Mouse (Mus musculus) cerebellum, postnatal 36 days (tissue): Measurements from ENCODE around the gene Stab1.

ENCODE experiments used
- DNase-seq, 2 experiments: peaks; one replicate each; pipeline ENCODE4 v3.0.0; 2021 to 2022; ENCODE audit warnings: mixed read lengths in 2 of 2

Stab1 gene

DNA sequence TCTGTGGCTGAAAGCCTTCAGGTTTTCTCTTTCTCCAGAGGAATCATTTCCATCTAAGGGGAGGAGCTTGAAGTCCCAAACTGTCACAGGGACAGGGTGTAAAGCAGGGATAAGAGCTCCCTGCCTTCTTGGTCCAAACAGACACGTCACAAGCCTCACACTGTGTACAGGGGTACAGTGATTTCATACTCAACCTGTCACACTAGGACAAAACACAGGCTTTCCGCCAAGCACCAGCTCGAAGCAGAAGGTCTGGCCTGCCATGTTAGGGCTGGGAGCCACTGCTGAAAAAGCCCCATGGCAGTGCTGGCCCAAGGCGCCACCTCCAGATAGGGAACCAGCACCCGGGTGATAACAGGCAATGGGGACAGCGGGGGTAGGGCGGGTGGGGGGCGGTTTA lies 4.4 kb downstream of the Stab1 start:
- peak; percentile 71 to 75 for DNase-seq

DNA sequence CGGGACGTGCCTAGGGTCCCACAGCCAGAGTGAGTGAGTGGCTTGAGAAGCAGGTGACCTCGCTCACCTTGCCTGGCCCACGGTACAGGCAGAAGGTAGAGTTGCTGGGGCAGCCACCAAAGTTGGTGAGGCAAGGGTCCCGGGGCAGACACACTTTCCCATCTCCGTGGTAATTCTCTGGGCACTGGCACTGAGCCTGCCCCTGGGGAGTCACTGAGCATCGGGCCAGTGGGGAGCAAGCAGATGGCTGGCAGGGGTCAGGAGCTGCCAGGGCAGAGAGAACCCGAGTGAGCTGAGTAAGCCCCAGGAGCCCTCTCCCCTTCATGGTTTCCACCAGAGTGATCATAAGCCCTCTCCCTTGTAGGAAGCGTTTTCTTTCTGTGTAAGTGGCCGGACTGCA lies 6.8 kb downstream of the Stab1 start:
- no peak for DNase-seq

DNA sequence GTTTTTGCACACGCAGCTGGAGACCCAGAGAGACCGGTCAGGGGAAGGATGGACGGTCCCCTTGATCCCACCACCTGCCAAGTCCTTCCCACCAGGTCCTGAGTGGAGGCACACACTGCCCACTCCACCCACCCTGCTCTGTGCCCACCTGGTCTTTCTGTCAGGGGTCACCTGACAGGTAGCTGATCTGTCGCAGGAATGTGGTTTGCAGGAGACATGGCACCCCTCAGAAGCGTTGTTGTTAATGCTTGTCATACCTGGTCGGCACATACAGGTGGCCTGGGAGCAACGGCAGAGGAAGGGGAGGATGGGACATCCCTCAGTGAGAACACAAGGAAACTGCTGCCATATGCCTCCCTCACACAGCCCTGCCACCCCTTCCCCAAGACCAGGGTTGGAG lies 7.2 kb downstream of the Stab1 start:
- DNase-seq, result no peak

DNA sequence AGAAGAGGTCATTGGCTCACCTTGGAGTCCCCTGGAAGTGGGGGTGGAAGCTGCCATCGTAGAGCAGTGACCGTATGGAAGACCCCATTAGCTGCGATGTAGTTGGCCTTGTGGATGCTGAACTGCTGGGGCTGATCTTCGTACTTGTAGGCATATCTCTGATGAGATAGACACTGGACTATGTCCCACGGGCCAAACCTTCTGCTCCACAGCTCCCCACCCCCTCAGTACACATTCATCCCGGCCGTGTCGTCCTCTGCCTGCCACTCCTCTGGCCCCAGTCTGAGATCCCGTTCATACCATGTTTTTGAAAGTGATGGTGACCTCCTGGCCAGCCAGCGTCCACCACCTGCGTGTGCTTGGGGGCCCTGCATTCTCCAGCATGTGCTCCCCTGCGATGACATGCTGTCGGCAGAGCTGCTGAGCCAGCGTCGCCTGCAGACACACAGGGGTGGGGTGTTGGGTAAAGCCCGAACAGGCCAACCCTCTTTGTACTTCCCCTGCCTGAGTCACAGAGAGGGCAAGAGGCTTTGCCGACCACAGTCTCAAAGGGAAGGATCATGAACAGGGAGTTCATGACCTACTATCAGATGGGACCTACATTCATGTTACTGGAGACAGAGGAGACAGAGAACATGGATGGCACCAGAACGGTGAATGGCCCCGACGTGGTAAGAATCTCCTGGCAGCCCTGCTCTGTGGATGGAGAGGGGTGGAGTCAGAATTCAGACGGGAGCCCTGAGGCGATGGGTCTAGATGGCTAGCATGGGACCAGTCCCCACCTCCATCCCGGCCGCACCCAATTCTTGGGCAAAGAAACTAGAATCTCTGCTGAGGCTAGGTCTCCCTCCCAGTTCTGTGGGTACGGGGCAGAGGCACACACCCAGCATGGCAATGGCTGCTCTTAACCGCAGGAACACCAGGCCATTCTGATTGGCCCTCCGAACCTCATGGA lies 8.0 kb downstream of the Stab1 start:
- DNase-seq, result no peak

DNA sequence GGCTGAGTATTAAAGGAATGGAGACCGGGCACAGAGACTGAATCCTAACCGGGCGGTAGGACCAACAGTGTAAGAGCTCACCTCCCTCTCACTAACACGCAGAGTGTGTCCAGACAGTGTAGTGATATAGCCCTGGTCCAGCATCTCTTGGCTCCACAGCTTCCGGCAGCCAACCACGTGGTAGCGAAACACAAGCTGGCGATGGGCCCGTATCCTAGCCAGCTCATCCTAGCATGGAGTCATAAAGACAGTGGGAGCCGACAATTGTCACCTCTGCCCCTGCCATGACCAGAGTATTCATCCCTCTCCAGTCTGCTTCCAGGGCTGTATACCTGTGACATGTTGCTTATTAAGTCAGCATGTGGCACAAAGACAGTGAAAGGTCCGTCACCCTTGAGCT lies 22.7 kb downstream of the Stab1 start:
- no peak for DNase-seq

DNA sequence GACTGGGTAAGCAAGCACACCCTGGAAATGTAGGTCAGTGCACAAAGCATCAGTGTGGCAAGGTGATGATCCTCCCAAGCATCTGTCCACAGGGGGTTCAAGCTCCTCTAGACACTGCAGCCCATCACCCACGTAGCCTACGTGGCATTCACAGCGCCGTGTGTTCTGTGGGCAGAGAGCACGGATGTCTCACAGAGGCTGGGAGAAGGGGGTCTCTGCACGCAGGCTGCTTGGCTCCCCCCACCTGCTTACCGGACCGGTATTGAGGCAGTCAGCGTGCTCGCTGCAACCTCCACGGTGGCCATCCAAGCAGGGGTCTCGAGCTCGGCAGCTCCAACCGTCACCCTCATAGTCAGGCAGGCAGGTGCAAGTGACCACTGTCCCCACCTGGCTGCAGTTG lies 27.4 kb downstream of the Stab1 start:
- DNase-seq, result peak in 1 of 2 experiments; percentile 2

DNA sequence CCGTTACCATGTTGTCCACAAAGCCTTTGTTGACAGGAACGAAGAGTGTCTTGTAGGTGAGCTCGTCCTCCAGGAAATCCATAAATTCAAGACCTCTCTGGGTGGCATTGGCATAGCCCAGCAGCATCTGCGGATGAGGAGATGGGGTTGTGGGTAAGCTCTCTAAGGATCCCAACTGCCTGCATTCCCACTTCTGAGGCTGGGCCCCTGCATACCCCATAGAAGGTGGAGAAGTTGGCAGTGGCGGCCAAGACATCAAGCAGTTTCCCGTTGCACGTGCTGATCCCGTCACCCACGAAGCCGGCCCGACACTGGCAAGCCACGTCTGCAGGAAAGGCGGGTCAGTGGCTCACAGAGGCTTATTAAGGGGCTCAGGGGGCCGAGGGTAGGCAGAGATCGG lies 28.3 kb downstream of the Stab1 start:
- peak in 1 of 2 experiments; percentile 1 for DNase-seq

DNA sequence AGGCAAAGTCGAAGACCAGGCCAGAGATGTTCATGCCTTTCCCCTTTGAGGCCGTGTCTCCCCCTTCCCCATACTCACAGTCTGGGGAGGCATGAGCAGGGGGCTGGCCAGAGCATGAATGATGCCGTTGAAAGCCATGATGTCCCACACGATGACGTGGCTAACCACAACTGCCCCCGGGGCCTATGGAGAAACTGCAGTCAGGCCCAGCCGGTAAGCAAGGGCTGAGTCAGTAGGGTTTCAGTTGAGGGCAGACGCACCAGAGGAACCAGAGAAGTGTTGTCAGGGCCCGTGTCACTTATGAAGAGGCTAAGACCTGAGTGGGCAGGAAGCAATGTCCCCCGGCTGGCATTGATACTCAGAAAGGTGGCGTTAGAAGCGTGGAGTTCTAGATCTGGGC lies 28.8 kb downstream of the Stab1 start:
- peak in 1 of 2 experiments; percentile 1 for DNase-seq

DNA sequence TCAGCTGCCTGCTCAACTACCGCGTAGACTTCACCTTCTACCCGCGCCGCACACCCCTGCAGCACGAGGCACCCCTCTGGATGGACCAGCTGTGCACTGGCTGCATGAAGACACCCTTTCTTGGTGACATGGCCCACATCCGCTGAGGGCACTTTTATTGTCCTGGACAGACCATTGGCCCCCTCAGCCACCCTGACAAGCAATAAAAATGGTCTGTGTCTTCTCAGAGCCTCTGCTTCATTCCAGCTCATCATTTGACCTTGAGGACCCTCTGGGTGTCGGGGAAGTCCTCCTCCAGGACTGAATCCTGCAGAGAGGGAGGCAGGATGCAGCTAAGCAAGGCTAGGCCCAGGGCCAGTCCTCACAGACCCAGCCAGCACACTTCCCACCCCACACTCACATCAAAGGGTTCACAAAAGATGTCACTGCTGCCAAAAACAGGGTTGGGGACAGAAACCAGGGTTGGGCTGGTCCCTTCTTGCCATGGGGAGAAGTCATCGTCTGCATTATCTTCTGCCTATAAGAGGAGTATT lies 29.5 kb downstream of the Stab1 start:
- DNase-seq, result no peak

DNA sequence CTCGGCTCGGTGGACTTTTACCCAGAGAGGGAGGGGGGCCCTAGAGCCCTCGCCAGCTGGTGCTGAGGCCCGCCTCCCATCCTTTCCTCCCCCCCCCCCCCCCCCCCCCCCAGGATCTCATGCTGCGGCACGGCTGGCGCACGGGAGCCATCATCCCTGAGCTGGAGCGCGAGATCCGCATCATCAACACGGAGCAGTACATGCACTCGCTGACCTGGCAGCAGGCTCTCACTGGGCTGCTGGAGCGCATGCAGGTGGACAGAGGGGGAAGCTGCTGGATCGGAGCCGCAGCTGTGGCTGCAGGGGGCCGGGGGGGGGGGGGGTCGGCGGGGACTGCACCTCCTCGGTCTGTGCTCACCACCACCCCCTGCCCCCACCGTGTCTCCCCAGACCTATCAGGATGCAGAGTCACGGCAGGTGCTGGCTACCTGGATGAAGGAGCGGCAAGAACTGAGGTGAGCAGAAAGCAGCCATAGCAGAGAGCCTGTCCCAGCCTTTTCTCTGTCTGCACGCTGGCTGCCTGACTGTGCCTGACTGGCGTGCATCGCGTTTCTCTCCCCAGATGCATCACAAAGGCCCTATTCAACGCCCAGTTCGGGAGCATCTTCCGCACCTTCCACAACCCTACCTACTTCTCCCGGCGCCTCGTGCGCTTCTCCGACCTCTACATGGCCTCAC lies 30.1 kb downstream of the Stab1 start:
- DNase-seq, result peak; percentile 34 to 36

DNA sequence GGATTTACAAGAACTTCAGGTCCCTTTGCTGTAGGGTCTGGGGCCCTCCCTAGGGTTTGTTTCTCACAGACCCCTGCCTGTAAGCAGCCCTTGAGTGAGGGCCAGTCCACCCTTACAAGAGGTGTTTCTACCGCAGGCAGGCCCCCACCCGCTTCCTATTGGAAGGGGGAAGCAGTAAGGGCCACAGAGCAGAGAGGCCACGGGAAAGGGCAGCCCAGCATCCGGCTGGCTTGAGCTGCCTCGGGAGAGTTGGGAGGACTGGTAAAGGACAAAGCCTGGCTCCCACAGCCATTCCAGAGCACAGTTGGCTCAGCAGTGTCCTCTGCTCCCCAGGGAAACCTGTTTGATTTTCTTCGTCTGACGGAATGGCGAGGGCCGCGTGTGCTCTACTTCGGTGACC lies 30.6 kb downstream of the Stab1 start:
- DNase-seq, result no peak

DNA sequence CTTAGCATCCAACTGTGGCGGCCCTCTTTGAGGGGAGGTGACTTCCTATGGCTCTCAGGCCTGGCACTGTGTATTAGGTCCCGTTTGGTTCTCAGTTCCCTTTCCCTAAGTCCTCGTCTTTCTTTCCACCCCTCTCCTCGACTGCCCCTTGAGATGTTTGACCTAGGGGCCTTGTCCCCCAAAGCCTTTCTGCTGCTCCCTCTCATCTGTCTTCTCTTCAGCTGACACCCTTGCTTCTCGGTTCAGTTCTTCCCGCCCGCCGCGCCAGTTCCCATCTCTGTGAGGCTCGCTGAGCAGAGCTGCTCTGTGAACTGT lies 31.2 kb downstream of the Stab1 start:
- no peak for DNase-seq

DNA sequence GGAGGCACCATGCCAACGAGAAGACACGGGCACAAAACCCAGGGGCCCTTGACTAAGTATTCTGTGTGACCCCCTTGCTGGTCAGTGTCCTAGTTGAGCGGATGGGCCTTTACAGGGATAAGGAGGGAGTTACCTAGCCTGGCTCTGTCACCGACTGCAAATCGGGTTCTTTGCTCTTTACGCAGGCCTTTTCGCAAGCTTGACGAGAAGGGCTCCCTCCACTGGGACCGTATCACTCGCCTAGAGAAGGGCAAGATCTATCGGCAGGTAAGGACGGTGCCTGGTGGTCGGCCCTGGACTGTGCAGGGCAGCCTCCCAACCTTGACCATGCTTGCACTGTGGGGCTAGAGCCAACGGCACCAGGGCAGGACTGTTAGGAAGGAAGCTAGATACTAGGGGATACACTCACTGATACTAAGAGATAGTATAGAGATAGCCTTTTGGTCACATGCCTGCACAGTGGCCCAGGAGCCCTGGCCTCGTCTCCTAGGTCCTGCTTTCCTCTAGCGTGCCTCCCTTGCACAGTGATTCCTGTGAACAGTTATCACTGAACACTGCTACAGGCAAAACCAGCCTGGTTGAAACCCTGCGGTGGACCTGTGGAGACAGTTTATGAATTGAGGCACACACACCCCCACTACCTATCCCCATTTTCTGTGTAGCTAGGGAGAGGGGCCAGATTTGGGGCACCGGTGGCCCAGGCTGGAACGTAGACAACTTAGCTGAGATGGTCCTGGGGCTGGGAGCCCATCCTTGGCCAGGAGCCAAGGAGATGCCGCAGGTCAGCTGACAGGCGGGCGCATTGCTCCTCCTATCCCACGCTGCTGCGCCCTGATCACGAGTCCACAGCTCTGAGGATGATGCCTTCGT lies 31.8 kb downstream of the Stab1 start:
- DNase-seq, result no peak

DNA sequence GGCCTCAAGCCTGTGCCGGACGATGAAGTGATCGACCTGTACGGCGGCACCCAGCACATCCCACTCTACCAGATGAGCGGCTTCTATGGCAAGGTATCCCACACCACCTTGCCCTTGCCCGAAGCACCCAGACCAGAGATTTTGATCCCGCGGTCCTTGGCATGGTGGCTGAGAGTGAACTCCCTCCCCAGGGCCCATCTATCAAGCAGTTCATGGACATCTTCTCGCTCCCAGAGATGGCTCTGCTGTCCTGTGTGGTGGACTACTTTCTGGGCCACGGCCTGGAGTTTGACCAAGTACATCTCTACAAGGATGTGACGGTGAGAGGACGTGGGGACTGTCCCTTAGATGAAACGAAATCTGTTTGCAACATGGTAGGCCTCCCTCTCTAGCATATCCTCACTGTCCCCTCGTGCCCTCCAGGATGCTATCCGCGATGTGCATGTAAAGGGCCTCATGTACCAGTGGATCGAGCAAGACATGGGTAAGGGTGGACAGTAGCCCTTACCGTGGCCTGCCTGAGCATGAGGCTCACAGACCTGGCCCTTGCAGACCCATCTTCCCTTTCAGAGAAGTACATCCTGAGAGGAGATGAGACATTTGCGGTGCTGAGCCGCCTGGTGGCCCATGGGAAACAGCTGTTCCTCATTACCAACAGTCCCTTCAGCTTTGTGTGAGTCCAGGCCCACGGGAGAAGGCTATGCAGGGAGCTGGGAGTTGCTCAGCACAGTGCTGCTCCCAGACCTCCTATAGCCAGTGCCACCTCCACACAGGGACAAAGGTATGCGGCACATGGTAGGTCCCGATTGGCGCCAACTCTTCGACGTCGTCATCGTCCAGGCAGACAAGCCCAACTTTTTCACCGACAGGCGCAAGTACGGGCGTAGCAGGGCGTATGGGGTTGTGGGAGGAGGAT lies 32.7 kb downstream of the Stab1 start:
- no peak for DNase-seq

DNA sequence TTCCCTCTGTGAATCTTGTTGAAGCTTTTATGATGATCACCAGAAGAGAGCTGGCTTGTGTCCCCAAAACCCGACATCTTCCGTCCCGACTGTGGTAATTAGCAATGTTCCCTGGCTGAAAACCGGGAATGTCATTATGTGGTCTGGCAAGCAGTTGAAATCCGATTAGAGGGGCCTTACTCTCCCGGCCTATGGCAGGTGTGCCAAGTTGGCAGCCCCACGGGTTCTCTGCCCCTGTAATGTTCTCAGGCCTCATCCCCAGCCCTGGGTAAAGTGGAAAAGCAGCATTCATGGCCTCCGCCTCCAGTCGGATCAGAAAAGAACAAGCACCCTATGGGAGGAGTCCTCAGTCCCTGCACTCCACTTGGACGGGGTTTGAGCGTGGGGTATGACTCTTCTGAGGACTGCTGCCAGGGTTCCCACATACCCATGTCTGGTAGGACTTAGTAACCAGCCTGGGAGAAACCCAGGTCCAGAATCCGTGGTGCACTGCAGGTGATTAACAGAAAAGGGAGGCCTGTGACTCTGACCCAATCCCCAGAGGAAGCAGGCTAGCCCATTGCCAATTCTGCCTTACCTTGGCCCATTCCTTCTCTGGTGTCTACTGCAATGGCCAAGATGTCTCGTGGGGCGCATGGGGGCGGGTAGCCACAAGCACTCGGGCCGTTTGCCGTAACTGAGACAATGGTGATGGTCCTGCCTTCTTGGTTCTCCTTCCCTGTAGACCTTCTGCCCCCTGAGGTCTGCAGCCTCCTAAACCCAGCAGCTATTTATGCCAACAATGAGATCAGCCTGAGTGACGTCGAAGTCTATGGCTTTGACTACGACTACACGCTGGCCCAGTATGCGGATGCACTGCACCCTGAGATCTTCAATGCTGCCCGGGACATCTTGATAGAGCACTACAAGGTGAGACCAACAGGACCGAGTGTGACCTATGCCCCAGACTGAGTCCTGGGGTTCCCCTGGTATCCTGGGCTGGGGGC lies 34.1 kb downstream of the Stab1 start:
- no peak for DNase-seq

DNA sequence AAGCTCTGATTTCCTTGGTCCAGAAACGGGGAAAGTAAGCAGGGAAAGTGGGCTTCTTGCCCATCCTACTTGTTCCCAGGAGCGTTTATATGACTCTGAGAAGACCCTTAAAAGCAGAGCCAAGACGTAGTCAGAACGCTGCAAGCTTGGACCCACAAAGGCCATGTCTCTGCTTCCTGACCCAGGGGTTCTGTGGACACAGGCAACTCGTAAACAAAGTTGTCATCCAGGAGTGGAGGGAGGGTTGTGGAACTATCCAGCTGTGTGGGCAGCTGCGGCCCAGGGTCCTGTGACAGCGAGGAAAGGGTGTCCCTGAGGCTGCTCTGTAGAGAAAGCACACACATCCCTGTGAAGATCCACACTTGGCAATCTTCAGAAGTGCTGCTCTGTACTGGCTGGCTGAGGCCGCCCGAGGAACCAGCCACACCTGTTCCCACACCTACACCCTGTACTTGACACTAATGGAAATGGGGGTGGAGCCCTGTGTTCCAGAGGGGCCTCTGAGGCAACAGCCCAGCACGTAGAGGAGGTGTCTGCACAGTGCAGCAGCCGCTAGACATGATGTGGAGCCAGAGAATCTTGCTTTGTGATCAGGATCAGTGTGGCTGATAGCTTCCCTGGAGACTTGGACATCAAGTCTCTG lies 35.3 kb downstream of the Stab1 start:
- DNase-seq, result no peak

DNA sequence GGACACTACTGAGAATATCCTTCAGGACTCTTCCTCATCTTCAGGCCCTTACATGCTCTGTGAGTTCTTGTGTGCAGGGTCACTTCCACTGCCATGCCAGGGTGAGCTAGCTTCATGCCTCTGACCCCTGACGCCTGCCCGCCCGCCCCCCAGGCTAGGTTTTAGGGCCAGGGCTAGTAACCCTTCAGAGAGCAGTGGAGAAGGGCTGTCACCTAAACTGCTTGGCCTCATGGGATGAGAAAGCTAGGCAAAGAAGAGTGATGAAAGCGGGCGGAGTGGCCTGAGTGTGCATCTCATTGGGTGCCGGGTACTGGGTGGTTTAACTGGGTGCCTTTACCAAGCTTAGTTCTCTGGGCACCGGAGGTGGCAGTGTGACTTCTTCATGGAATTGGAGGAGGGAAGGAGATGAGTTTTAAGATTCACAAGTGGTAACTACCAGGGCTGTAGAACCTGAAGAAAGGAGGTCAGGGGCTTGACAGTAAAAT lies 35.9 kb downstream of the Stab1 start:
- no peak for DNase-seq

DNA sequence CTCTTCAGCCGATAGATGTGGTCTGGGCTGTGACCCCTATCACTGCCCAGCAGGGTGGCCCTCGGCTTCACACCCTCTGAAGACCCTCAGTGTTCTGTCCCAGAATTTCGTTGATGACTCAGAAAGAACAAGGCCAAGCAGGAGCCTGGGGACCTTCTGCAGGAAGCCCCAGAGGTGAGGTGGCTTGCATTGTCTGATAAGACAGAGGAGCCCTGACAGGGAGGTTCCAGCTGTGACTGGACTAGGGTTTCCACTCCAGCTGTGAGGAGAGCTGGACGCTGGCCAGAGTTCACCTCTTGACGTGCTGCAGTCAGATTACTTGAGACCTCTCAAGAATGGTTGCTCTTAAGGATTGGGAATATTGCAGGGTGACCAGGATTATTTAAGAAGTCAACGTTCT lies 36.4 kb downstream of the Stab1 start:
- no peak for DNase-seq

DNA sequence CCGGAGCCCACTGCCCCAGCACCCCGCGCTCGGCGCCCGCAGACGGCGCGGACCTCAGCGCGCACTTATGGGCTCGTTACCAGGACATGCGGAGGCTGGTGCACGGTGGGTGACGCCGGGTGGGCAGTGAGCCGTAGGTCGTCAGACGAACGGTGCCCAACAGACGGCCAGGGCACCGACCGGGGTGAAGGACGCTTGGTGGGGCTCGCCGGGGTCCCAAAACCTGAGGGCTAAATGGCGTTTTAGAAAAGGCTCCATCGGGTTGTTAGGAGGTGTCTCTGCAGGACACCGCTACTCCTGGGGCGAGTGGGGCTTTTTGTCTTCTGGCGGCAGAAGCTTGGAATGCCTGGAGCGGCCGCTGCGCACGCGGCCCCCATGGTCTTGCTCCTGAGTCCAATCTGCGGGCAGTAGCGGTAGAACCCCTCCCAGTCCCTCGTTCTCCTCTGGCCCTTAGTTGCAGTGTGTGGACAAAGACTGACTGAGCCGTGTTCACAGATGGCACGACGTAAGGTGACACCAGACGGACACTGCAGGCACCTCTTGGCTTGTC lies 37.1 kb downstream of the Stab1 start:
- DNase-seq, result no peak
